Mouse (Mus musculus): ENCODE results near the gene Cks2. TPM values are rescaled to one million over a fixed set of nuclear protein-coding genes. Genes with fewer than 3 reads are reported as not detected.

The Cks2 gene
- polyA plus RNA-seq, 1 experiment from 2014 or later = 177 TPM

DNA sequence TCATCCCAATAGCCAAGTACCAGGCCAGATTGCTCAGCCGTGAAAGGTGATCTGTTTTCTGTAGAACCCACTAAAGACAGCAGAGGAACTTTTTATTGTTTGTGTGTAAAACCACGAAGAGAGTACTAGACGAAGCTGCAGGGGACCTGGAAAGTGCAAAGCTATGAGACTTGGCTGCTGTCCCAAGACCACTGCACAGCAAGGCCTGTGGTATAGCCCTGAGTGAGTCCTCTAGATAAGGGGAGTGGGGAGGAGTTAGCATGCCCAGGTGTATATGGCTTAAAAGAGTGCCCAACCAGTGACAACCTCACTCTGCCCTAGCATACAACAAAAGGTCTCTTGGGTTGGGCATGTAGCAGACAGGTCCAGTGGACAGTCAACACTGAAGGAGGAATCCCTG is 43.7 kb downstream of the Cks2 start:
- Histone ChIP-seq H3K4me1 (no peaks in the 10 kb centered on the region), H3K36me3 (peaks cover 55% of the 10 kb centered on the region), H3K9me3 (no peaks in the 10 kb centered on the region), H3K27ac (no peak overlapping the region), H3K4me3 (no peak overlapping the region), H3K4me2 (replicated peaks) (no peak overlapping the region), H3K9ac (no peak overlapping the region), H3K27me3 (replicated peaks) (no peaks in the 10 kb centered on the region)
- WGBS = 60% methylated on average over 3 of the region's 3 CpGs
- no peak for ATAC-seq (ENCODE audit: low FRiP score, low read depth)

DNA sequence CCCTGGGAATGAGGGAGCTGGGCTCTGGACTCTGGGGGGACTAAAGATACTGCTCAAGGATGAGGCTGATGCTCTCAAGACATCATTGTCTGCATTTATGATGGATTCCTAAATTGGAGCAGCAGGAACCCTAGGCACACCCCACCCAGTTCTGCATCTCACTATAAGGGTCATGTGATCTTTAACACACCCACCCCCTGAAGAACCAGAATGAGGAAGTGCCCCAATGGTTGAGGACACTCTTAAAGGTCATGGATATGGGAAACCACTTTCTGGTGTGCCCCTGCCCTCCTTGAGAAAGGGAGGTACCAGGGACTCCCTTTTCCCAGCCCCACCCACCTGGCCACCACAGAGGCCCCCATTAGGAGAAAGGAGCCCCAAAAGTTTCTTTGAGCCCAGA is 51.4 kb downstream of the Cks2 start:
- Histone ChIP-seq H3K4me2 (replicated peaks) (no peak overlapping the region), H3K4me3 (no peak overlapping the region), H3K27me3 (replicated peaks) (no peaks in the 10 kb centered on the region), H3K27ac (no peak overlapping the region), H3K9me3 (no peaks in the 10 kb centered on the region), H3K36me3 (0 out of 2 replicates have a peak, but pooled peaks cover 10% of the 10 kb centered on the region), H3K4me1 (no peaks in the 10 kb centered on the region), H3K9ac (no peak overlapping the region)
- no peak for ATAC-seq (ENCODE audit: low FRiP score, low read depth)

DNA sequence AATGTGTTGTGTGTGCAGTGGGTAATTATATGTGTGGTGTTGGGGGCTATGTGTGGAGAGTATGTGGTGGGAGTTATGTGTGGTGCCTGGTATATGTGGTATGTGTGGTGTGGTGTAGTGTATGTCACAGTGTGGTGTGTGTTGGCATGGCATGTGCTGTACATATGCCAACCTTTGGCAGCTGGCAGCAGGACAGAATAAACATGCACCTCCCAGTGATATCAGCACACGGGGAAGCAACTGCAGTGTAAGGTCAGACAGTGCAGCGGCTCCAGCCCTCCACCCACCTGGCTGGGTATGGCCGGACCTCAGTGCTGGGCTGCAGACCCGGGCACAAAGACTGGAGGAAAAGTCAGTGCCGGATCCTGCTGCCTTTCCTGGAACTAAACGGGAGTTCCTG is 52.4 kb downstream of the Cks2 start:
- H3K9ac ChIP-seq = 0 out of 2 replicates have a peak overlapping the region, but pooled peaks have one; percentile 13
- WGBS = 85% methylated on average over 6 of the region's 6 CpGs

DNA sequence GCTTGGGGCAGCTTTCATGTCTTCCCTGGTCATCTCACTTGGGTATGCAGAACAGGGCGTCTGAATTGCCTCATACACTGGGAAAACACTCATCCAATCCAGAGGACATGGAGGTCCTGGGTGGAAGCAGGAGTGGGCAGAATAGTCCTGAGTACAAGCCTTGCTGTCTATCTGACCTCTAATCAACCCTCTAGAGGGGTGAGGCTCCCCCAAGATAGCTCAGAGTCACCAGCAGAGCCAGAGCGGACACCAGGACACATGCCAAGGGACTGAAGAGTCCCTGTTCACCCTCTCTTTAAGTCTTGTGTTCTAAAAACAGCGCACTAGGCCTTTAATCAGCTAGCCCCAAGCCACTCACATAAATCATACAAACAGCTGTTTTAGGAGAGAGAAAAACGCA is 52.9 kb downstream of the Cks2 start:
- Histone ChIP-seq H3K36me3 (peaks cover 11% of the 10 kb centered on the region; the same call in 1 of the 2 replicates), H3K27ac (no peak overlapping the region), H3K27me3 (replicated peaks) (no peaks in the 10 kb centered on the region), H3K4me1 (no peaks in the 10 kb centered on the region), H3K9ac (0 out of 2 replicates have a peak overlapping the region, but pooled peaks have one; percentile 13), H3K4me2 (replicated peaks) (no peak overlapping the region), H3K4me3 (no peak overlapping the region), H3K9me3 (no peaks in the 10 kb centered on the region)
- 66% methylated on average over 4 of the region's 4 CpGs for WGBS
- no peak for ATAC-seq (ENCODE audit: low FRiP score, low read depth)

More for the DNA sequence above, 52.4 kb downstream of the Cks2 start:
- no peaks in the 10 kb centered on the region for H3K4me1 ChIP-seq
- H3K36me3 ChIP-seq = peaks cover 11% of the 10 kb centered on the region; the same call in 1 of the 2 replicates
- H3K4me2 ChIP-seq (replicated peaks) = no peak overlapping the region
- H3K9me3 ChIP-seq = no peaks in the 10 kb centered on the region
- no peaks in the 10 kb centered on the region for H3K27me3 ChIP-seq (replicated peaks)
- no peak overlapping the region for H3K4me3 ChIP-seq
- no peak overlapping the region for H3K27ac ChIP-seq
- no peak for ATAC-seq (ENCODE audit: low FRiP score, low read depth)

DNA sequence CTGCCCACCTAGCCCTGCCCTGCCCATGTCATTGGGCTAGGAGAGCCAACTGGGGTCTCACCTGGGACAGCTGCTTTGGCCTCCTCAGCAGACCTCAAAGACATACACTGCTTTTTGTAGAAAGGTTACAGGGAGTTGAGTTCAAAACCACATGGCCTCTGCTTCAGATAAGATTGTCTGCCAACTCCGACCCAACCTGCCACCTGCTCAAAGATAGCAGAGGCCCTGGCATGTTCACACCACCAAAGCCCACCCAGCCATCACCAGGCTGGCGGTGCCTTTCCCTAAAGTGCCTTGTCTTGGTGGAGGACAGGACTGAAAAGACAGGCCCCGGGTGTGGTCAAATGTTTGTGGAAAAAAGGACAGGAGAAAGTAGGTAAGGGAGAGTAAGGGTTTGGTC is 53.3 kb downstream of the Cks2 start:
- WGBS = 88% methylated on average over 3 of the region's 3 CpGs

More for the DNA sequence above, 53.3 kb downstream of the Cks2 start:
- Histone ChIP-seq H3K27ac (no peak overlapping the region), H3K4me1 (no peaks in the 10 kb centered on the region), H3K9ac (no peak overlapping the region), H3K4me3 (no peak overlapping the region), H3K4me2 (replicated peaks) (no peak overlapping the region), H3K27me3 (replicated peaks) (no peaks in the 10 kb centered on the region), H3K9me3 (no peaks in the 10 kb centered on the region), H3K36me3 (peaks cover 11% of the 10 kb centered on the region; the same call in 1 of the 2 replicates)
- no peak for ATAC-seq (ENCODE audit: low FRiP score, low read depth)

Other genes starting within 250 kb of the Cks2 start
- 26.1 and 30.2 TPM in 2 replicates for gene S1pr3, start 236.6 kb upstream of the Cks2 start, polyA plus RNA-seq (2016; fragmentation: Nextera tagmentation; extraction: Ambion mirVana)
- 4.5 and 5.4 TPM in 2 replicates for gene Shc3, start 75.8 kb upstream of the Cks2 start, polyA plus RNA-seq (2016; fragmentation: Nextera tagmentation; extraction: Ambion mirVana)
- gene Secisbp2, start 6.5 kb downstream of the Cks2 start, polyA plus RNA-seq (2016; fragmentation: Nextera tagmentation; extraction: Ambion mirVana) = 25.9 and 33.3 TPM in 2 replicates
- gene Sema4d, start 148.5 kb downstream of the Cks2 start, polyA plus RNA-seq (2016; fragmentation: Nextera tagmentation; extraction: Ambion mirVana) = 8.5 and 9.9 TPM in 2 replicates
- gene Gadd45g, start 201.4 kb downstream of the Cks2 start, polyA plus RNA-seq (2016; fragmentation: Nextera tagmentation; extraction: Ambion mirVana) = 237 and 261 TPM in 2 replicates

All from neural tube, embryonic 12.5 days (tissue).